Mouse (Mus musculus): ENCODE data around the gene Myrfl. TPM values are rescaled to one million over a fixed set of nuclear protein-coding genes. Genes with fewer than 3 reads are reported as not detected.

The Myrfl gene
- polyA plus RNA-seq, 1 experiment, result not detected

DNA sequence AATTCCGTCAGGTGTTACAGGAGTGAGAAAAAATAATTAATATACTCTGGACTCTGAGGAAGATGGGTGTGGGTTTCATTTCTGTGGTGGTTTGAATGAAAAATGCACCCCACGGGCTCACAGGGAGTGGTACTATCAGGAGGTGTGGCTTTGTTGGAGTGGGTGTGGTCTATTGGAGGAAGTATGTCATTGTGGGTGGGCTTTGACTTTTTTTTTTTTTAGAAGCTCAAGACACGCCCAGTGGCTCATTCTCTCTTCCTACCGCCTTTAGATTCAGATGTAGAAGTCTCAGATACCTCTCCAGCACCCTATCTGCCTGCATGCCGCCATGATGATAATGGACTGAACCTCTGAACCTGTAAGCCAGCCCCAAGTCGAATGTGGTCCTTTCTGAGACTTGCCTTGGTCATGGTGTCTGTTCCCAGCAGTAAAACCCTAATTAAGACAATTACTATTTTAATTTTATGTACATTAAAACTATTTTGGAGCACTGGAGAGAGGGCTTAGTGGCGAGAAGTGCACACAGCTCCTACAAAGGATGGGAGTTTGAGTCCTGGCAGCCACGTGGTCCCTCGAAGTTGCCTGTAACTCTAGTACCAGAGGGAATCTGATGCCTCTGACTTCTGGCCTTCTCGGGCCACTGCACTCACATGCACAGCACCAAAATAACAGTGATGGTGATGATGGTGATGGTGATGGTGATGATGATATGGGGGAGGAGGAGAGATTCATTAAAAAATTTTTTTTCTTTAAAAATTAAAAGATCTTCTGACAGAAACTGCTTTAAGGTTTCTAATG, 88.0 kb downstream of the Myrfl start:
- no peak overlapping the region for H3K4me3 ChIP-seq (replicated peaks; ENCODE audit: extremely low read depth, low read depth, low read length)
- no peak for DNase-seq
- no peaks in the 10 kb centered on the region for H3K4me1 ChIP-seq (ENCODE audit: control insufficient read depth, insufficient read depth, low read length)
- 85% methylated on average over 10 of the region's 10 CpGs for WGBS
- TF ChIP-seq POLR2A (IDR thresholded peaks at IDR 0.05; ENCODE audit: borderline replicate concordance, extremely low read depth, low read depth, low read length) (no peak), CTCF (IDR thresholded peaks at IDR 0.05; ENCODE audit: insufficient read depth, low read length) (no peak)

- 48% methylated on average over 5 of the region's 5 CpGs for WGBS
- H3K4me3 ChIP-seq (replicated peaks; ENCODE audit: extremely low read depth, low read depth, low read length), result no peak overlapping the region
- no peak for TF ChIP-seq POLR2A (IDR thresholded peaks at IDR 0.05; ENCODE audit: borderline replicate concordance, extremely low read depth, low read depth, low read length)
- no peak for TF ChIP-seq CTCF (IDR thresholded peaks at IDR 0.05; ENCODE audit: insufficient read depth, low read length)
- no peak for DNase-seq
- no peaks in the 10 kb centered on the region for H3K4me1 ChIP-seq (ENCODE audit: control insufficient read depth, insufficient read depth, low read length)
Observed at GRCm38 (mm10) chr10:116802178-116802794, 94.4 kb downstream of the Myrfl start.

DNA sequence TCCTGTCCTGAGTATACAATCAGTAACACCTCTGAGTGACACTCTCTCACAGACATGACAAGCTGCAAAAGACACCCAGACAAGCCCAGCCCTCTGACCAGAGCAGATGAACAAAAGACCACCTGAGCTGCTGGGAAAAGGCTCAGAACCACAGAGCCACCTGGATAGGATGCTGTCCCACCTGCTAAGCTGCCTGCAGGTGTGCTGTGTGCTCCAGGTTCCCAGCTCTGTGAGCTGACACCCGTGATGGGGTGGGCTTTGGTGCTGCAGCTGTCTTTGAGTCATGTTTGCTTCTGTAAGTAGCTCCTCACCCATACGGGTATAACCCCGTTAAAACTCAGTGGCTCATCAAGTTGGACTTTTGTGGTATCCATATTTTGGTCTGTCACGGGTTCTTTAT, 95.4 kb downstream of the Myrfl start:
- WGBS, result 43% methylated on average over 4 of the region's 4 CpGs
- Histone ChIP-seq H3K4me3 (replicated peaks; ENCODE audit: extremely low read depth, low read depth, low read length) (no peak overlapping the region), H3K4me1 (ENCODE audit: control insufficient read depth, insufficient read depth, low read length) (no peaks in the 10 kb centered on the region)
- TF ChIP-seq CTCF (IDR thresholded peaks at IDR 0.05; ENCODE audit: insufficient read depth, low read length), result no peak
- TF ChIP-seq POLR2A (IDR thresholded peaks at IDR 0.05; ENCODE audit: borderline replicate concordance, extremely low read depth, low read depth, low read length), result no peak
- DNase-seq, result no peak

DNA sequence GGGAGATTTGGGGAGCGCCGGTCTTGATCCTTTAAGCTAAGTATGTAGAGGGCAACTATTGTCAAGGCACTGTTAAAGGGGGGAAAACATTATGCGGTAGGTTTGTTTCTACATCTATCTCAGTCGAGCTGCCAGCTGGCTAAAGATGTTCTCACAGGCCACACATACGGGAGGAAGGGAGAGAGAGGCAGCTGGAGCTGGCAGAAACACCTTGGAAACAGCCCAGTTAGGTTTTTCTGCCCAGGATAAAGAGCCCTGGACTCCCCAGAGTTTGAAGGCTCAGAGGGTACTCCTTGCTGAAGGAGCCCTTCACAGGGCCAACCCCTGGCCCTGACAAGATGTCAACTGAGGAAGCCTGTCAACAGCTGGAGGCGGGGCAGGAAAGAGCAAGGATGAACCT, 100.7 kb downstream of the Myrfl start:
- H3K4me1 ChIP-seq (ENCODE audit: control insufficient read depth, insufficient read depth, low read length), result no peaks in the 10 kb centered on the region
- no peak overlapping the region for H3K4me3 ChIP-seq (replicated peaks; ENCODE audit: extremely low read depth, low read depth, low read length)
- TF ChIP-seq POLR2A (IDR thresholded peaks at IDR 0.05; ENCODE audit: borderline replicate concordance, extremely low read depth, low read depth, low read length), result no peak
- no peak for TF ChIP-seq CTCF (IDR thresholded peaks at IDR 0.05; ENCODE audit: insufficient read depth, low read length)
- 58% methylated on average over 6 of the region's 6 CpGs for WGBS
- DNase-seq, result no peak

GRCm38 (mm10) chr10:116789096-116789495, 107.6 kb downstream of the Myrfl start:
- H3K4me3 ChIP-seq (replicated peaks; ENCODE audit: extremely low read depth, low read depth, low read length), result no peak overlapping the region
- no peak for DNase-seq
- TF ChIP-seq POLR2A (IDR thresholded peaks at IDR 0.05; ENCODE audit: borderline replicate concordance, extremely low read depth, low read depth, low read length) (no peak), CTCF (IDR thresholded peaks at IDR 0.05; ENCODE audit: insufficient read depth, low read length) (peak; percentile 50)
- H3K4me1 ChIP-seq (ENCODE audit: control insufficient read depth, insufficient read depth, low read length), result no peaks in the 10 kb centered on the region

GRCm38 (mm10) chr10:116788431-116788830, 108.3 kb downstream of the Myrfl start:
- DNase-seq, result no peak
- Histone ChIP-seq H3K4me3 (replicated peaks; ENCODE audit: extremely low read depth, low read depth, low read length) (no peak overlapping the region), H3K4me1 (ENCODE audit: control insufficient read depth, insufficient read depth, low read length) (no peaks in the 10 kb centered on the region)
- no peak for TF ChIP-seq POLR2A (IDR thresholded peaks at IDR 0.05; ENCODE audit: borderline replicate concordance, extremely low read depth, low read depth, low read length)
- TF ChIP-seq CTCF (IDR thresholded peaks at IDR 0.05; ENCODE audit: insufficient read depth, low read length), result no peak

DNA sequence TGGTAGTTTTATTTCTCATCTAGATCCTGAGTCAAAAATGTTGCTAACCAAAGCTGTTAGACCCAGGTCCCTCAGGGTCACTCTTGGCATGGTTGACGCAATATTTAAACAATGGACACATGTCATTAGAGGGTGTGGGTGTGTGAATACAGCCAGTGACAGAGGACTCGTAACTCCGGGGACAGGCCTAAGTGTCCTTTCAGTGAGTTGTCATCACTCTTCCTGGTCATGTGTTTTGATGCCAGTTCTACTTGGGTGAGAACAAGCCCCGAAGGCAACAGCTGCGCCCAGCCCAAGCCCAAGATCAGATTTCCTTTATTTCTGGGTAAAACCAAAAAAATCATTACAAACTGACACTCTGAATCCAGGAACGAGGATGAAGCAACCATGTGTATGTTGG, 112.6 kb downstream of the Myrfl start:
- Histone ChIP-seq H3K4me3 (replicated peaks; ENCODE audit: extremely low read depth, low read depth, low read length) (no peak overlapping the region), H3K4me1 (ENCODE audit: control insufficient read depth, insufficient read depth, low read length) (no peaks in the 10 kb centered on the region; the same call in 1 of the 2 replicates)
- DNase-seq, result no peak
- TF ChIP-seq POLR2A (IDR thresholded peaks at IDR 0.05; ENCODE audit: borderline replicate concordance, extremely low read depth, low read depth, low read length) (no peak), CTCF (IDR thresholded peaks at IDR 0.05; ENCODE audit: insufficient read depth, low read length) (no peak)
- 60% methylated on average over 6 of the region's 6 CpGs for WGBS

DNA sequence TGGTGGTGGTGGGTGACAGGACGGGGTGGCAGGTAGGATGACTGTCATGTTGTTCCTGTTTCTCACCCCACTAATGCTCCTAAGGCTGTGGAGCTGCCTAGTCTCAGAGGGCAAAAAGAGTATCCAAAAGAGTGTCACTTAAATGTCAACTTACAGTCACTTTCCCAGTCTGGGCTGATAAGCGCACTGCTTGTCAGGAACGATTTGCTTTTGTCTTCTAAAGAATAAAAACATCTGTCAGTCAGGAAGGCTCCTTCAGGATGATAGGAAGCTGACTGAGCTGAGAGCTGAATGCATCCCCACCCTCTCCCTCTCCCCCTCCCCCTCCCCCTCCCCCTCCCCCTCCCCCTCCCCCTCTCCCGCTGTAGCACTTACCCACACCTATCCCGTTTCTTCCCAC, 113.7 kb downstream of the Myrfl start:
- no peak for DNase-seq
- WGBS, result 35% methylated on average over 3 of the region's 5 CpGs
- TF ChIP-seq POLR2A (IDR thresholded peaks at IDR 0.05; ENCODE audit: borderline replicate concordance, extremely low read depth, low read depth, low read length), result no peak
- no peak for TF ChIP-seq CTCF (IDR thresholded peaks at IDR 0.05; ENCODE audit: insufficient read depth, low read length)

DNA sequence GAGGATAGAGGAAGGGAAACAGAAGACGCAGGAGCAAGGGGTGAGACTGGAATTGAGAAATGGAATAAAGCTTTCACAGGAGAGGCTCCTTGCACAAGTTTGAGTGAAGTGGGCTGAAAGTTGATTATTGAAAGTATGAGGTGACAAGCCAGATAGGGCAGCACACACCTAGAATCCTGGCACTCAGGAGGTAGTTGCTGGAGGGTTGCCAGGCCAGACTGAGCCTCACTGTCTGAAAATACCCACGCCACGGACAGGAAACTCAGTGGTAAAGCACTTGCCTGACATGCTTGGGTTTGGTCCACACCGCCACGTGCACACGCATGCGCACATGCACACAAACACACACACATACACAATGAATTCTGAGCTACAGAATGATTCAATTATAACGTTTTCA, 118.8 kb downstream of the Myrfl start:
- WGBS, result 80% methylated on average over 8 of the region's 8 CpGs
- no peak for TF ChIP-seq POLR2A (IDR thresholded peaks at IDR 0.05; ENCODE audit: borderline replicate concordance, extremely low read depth, low read depth, low read length)
- TF ChIP-seq CTCF (IDR thresholded peaks at IDR 0.05; ENCODE audit: insufficient read depth, low read length), result no peak
- Histone ChIP-seq H3K4me1 (ENCODE audit: control insufficient read depth, insufficient read depth, low read length) (no peaks in the 10 kb centered on the region; the same call in 1 of the 2 replicates), H3K4me3 (replicated peaks; ENCODE audit: extremely low read depth, low read depth, low read length) (no peak overlapping the region)
- no peak for DNase-seq

More for the DNA sequence above, 113.7 kb downstream of the Myrfl start:
- Histone ChIP-seq H3K4me3 (replicated peaks; ENCODE audit: extremely low read depth, low read depth, low read length) (no peak overlapping the region), H3K4me1 (ENCODE audit: control insufficient read depth, insufficient read depth, low read length) (no peaks in the 10 kb centered on the region; the same call in 1 of the 2 replicates)

- TF ChIP-seq CTCF (IDR thresholded peaks at IDR 0.05; ENCODE audit: insufficient read depth, low read length) (no peak), POLR2A (IDR thresholded peaks at IDR 0.05; ENCODE audit: borderline replicate concordance, extremely low read depth, low read depth, low read length) (no peak)
- no peak for DNase-seq
- 82% methylated on average over 14 of the region's 14 CpGs for WGBS
- no peak overlapping the region for H3K4me3 ChIP-seq (replicated peaks; ENCODE audit: extremely low read depth, low read depth, low read length)
- no peaks in the 10 kb centered on the region for H3K4me1 ChIP-seq (ENCODE audit: control insufficient read depth, insufficient read depth, low read length)
Observed at GRCm38 (mm10) chr10:116776846-116777245, 119.9 kb downstream of the Myrfl start.

Data from lung, adult 2 months (tissue).